Mouse (Mus musculus) Patski (cell line): ENCODE results near the gene Gm5244. TPM values are rescaled to one million over a fixed set of nuclear protein-coding genes. Genes with fewer than 3 reads are reported as not detected.

Experiments used
- ATAC-seq: fragments of 100-300 bp; one replicate; pipeline ENCODE4 v1.8.0; 2021
- CTCF ChIA-PET: fragments of 350-600 bp; sonication (Branson Sonifier 250); formaldehyde crosslinking; loops from one replicate; lab custom pipeline; 2022; ENCODE audit warnings: inconsistent platforms; lab: Charles Lee
- POLR2A ChIA-PET: fragments of 350-600 bp; sonication (Branson Sonifier 250); formaldehyde crosslinking; loops from one replicate; lab custom pipeline; 2022; ENCODE audit warnings: antibody characterized with exemption, inconsistent platforms; lab: Charles Lee
- DNase-seq: peaks from one replicate; pipeline ENCODE4 v3.0.0-alpha.2; 2011; ENCODE audit warnings: low read depth, low spot score
- H3K27me3 ChIP-seq: fragments of 371-371 bp; one replicate; pipeline ENCODE4 v1.5.1; 2021
- CTCF ChIP-seq: fragments of 100-300 bp; IDR thresholded peaks from one replicate; pipeline ENCODE4 v1.5.1; 2021
- in situ Hi-C: fragments of 300-500 bp; cut with MboI; formaldehyde crosslinking; loops from 3 replicates; pipeline ENCODE4 v1.11.1; 2018; ENCODE audit warnings: low pct_unique_long_range_greater_than_20kb, mixed read lengths
- polyA plus RNA-seq: library from polyadenylated mRNA; unstranded; gene quantifications from one replicate; pipeline ENCODE4 v1.2.3, GENCODE M21; 2021

Gm5244 gene
- polyA plus RNA-seq, 1 experiment from 2014 or later = not detected

- in situ Hi-C loops = no loop called here
- no peak for TF ChIP-seq CTCF
- ATAC-seq (no peak), DNase-seq (no peak)
- peaks cover 4% of the 10 kb centered on the region for H3K27me3 ChIP-seq
- CTCF ChIA-PET = interaction anchor here (0.8 to 1.6 kb wide), 5 partner anchors 11 to 303 kb away, joined by 3 read pairs; no protein-coding TSS in a partner anchor
- POLR2A ChIA-PET = no interaction called here
Observed at GRCm38 (mm10) chr19:12812644-12813364, 33.7 kb upstream of the Gm5244 start.

GRCm38 (mm10) chr19:12813883-12814282 is 32.6 kb upstream of the Gm5244 start:
- no peak for TF ChIP-seq CTCF
- no peak for ATAC-seq
- in situ Hi-C loops = no loop called here
- CTCF ChIA-PET = interaction anchor here (0.9 to 1.5 kb wide), 3 partner anchors 10 to 304 kb away, joined by 3 read pairs; no protein-coding TSS in a partner anchor
- peaks cover 4% of the 10 kb centered on the region for H3K27me3 ChIP-seq
- DNase-seq = no peak
- POLR2A ChIA-PET = no interaction called here

GRCm38 (mm10) chr19:12818507-12818906 is 28.0 kb upstream of the Gm5244 start:
- no peak for DNase-seq
- no peak for TF ChIP-seq CTCF
- ChIA-PET POLR2A (no interaction called here), CTCF (interaction anchor here (2.1 to 2.9 kb wide), 3 partner anchors 17 to 300 kb away, joined by 7 to 13 read pairs (median 11); no protein-coding TSS in a partner anchor)
- in situ Hi-C loops = no loop called here
- no peak for ATAC-seq
- peaks cover 4% of the 10 kb centered on the region for H3K27me3 ChIP-seq

- peaks cover 4% of the 10 kb centered on the region for H3K27me3 ChIP-seq
- no peak for DNase-seq
- in situ Hi-C loops = no loop called here
- ChIA-PET POLR2A (interaction anchor here (1.1 kb wide), 1 partner anchor 225 kb away, joined by 3 read pairs; no protein-coding TSS in a partner anchor), CTCF (interaction anchor here (0.7 to 2.9 kb wide), 13 partner anchors 8 to 302 kb away, joined by 3 to 13 read pairs (median 3); no protein-coding TSS in a partner anchor)
- TF ChIP-seq CTCF = peak; percentile 53
- ATAC-seq = no peak
Observed at GRCm38 (mm10) chr19:12820383-12820782, 26.1 kb upstream of the Gm5244 start.

- no peaks in the 10 kb centered on the region for H3K27me3 ChIP-seq
- ChIA-PET POLR2A (interaction anchor here (0.6 kb wide), 1 partner anchor 356 kb away, joined by 3 read pairs; no protein-coding TSS in a partner anchor), CTCF (interaction anchor here (0.7 to 1.6 kb wide), 4 partner anchors 11 to 307 kb away, joined by 3 to 7 read pairs (median 4); no protein-coding TSS in a partner anchor)
- TF ChIP-seq CTCF = no peak
- in situ Hi-C loops = no loop called here
- DNase-seq (no peak), ATAC-seq (no peak)
Observed at GRCm38 (mm10) chr19:12824549-12824948, 21.9 kb upstream of the Gm5244 start.

- ATAC-seq (no peak), DNase-seq (no peak)
Observed at GRCm38 (mm10) chr19:12830823-12831430, 15.6 kb upstream of the Gm5244 start.

GRCm38 (mm10) chr19:12831559-12831958 is 14.9 kb upstream of the Gm5244 start:
- no peak for TF ChIP-seq CTCF
- CTCF ChIA-PET = no interaction called here
- no peak for DNase-seq
- H3K27me3 ChIP-seq = no peaks in the 10 kb centered on the region
- in situ Hi-C loops = no loop called here
- ATAC-seq = peak; percentile 49
- POLR2A ChIA-PET = no interaction called here

More at GRCm38 (mm10) chr19:12830823-12831430, 15.6 kb upstream of the Gm5244 start:
- no peaks in the 10 kb centered on the region for H3K27me3 ChIP-seq
- in situ Hi-C loops = no loop called here
- CTCF ChIA-PET = no interaction called here
- no peak for TF ChIP-seq CTCF
- POLR2A ChIA-PET = no interaction called here

- peaks cover 3% of the 10 kb centered on the region for H3K27me3 ChIP-seq
- CTCF ChIA-PET = interaction anchor here (2.0 kb wide), 1 partner anchor 14 kb away, joined by 6 read pairs; no protein-coding TSS in a partner anchor
- in situ Hi-C loops = no loop called here
- DNase-seq = peak; percentile 57
- POLR2A ChIA-PET = no interaction called here
- TF ChIP-seq CTCF = no peak
- peak; percentile 67 for ATAC-seq
Observed at GRCm38 (mm10) chr19:12833625-12834024, 12.9 kb upstream of the Gm5244 start.

GRCm38 (mm10) chr19:12838507-12838906 is 8.0 kb upstream of the Gm5244 start:
- ChIA-PET POLR2A (no interaction called here), CTCF (interaction anchor here (1.4 kb wide), 1 partner anchor 37 kb away, joined by 4 read pairs; no protein-coding TSS in a partner anchor)
- no peak for TF ChIP-seq CTCF
- ATAC-seq = no peak
- no peak for DNase-seq
- in situ Hi-C loops = no loop called here
- H3K27me3 ChIP-seq = peaks cover 31% of the 10 kb centered on the region

- DNase-seq (no peak), ATAC-seq (no peak)
- POLR2A ChIA-PET = no interaction called here
- TF ChIP-seq CTCF = no peak
- H3K27me3 ChIP-seq = peaks cover 68% of the 10 kb centered on the region
- in situ Hi-C loops = no loop called here
- CTCF ChIA-PET = interaction anchor here (1.9 kb wide), 1 partner anchor 9 kb away, joined by 4 read pairs; no protein-coding TSS in a partner anchor
Observed at GRCm38 (mm10) chr19:12856983-12857382, 10.5 kb downstream of the Gm5244 start, which contains the start of gene Olfr1444. Olfr1444 (plus strand) TSS chr19:12857283.
